In genomic region chr4:119460728-119461141, GRCm38 (mm10) we compare ENCODE assay signal across 9 mouse cellular contexts. TPM values are rescaled to one million over a fixed set of nuclear protein-coding genes. Genes with fewer than 3 reads are reported as not detected.
DNase-seq lines count a peak whose midpoint lies in the region; ATAC-seq lines count a peak whose summit lies in the region.
"Had no signal": no experiment of that assay in that cellular context is flagged by ENCODE, and none has a peak within 500 bp of the region (broad histone marks: within the 10 kb centered on the region; RNA-seq: fewer than 3 reads in every experiment).

No protein-coding gene starts in this region.

- H3K4me2 ChIP-seq in neural tube, embryonic 11.5 days (ENCODE audit: low read depth), result no peak overlapping the region
- peak overlapping the region; percentile 32 for H3K4me2 ChIP-seq in forebrain, embryonic 14.5 days (ENCODE audit: low read length)

- intact Hi-C loops in heart, postnatal 10 days (cut with DNase I), result no loop called here

- no peak for DNase-seq in neural tube, embryonic 11.5 days (ENCODE audit: low spot score)
- DNase-seq in neural tube, embryonic 10.5 days (ENCODE audit: extremely low spot score, low spot score), result no peak
- DNase-seq in forebrain, embryonic 14.5 days (ENCODE audit: low spot score), result peak; percentile 98
- DNase-seq in heart, postnatal 10 days, result peak; percentile 84 to 85
- DNase-seq in layer of hippocampus, adult 9-10 months (ENCODE audit: low spot score), result peak; percentile 90
- peak; percentile 39 for DNase-seq in lung, postnatal 14 days
- DNase-seq in skeletal muscle tissue, adult 2 months (ENCODE audit: low read depth, low spot score), result peak; percentile 13
- no peak for DNase-seq in spleen, postnatal 10 days (ENCODE audit: low spot score in 2 of 2)

- H3K36me3 ChIP-seq in neural tube, embryonic 11.5 days (ENCODE audit: control insufficient read depth, insufficient read depth, low read length), result no peaks in the 10 kb centered on the region
- no peaks in the 10 kb centered on the region for H3K36me3 ChIP-seq in forebrain, embryonic 14.5 days (ENCODE audit: control insufficient read depth, insufficient read depth, low read length)

- H3K9ac ChIP-seq in neural tube, embryonic 11.5 days (ENCODE audit: low read length), result no peak overlapping the region
- no peak overlapping the region for H3K9ac ChIP-seq in forebrain, embryonic 14.5 days (ENCODE audit: low read length)

- H3K9me3 ChIP-seq in neural tube, embryonic 11.5 days (ENCODE audit: control insufficient read depth, low read length), result no peaks in the 10 kb centered on the region
- H3K9me3 ChIP-seq in forebrain, embryonic 14.5 days (replicated peaks; ENCODE audit: control insufficient read depth, low read length), result no peaks in the 10 kb centered on the region

- 48% methylated on average over 8 of the region's 8 CpGs for WGBS in neural tube, embryonic 11.5 days
- WGBS in forebrain, embryonic 14.5 days, result 13% methylated on average over 8 of the region's 8 CpGs

- no peak overlapping the region for H3K4me3 ChIP-seq in neural tube, embryonic 11.5 days (ENCODE audit: low read depth, low read length)
- no peak overlapping the region for H3K4me3 ChIP-seq in forebrain, embryonic 14.5 days (ENCODE audit: low read depth, low read length)

- ATAC-seq in neural tube, embryonic 11.5 days (ENCODE audit: insufficient read depth, low FRiP score, low TSS enrichment), result peak; percentile 48
- ATAC-seq in forebrain, embryonic 14.5 days, result peak; percentile 92

- no peaks in the 10 kb centered on the region for H3K27me3 ChIP-seq in neural tube, embryonic 11.5 days (ENCODE audit: control insufficient read depth, insufficient read depth, low read length)
- H3K27me3 ChIP-seq in forebrain, embryonic 14.5 days (replicated peaks; ENCODE audit: control insufficient read depth, insufficient read depth, low read length), result no peaks in the 10 kb centered on the region

- H3K27ac ChIP-seq in neural tube, embryonic 11.5 days (ENCODE audit: low read depth, low read length), result no peak overlapping the region
- peak overlapping the region; percentile 89 for H3K27ac ChIP-seq in forebrain, embryonic 14.5 days (ENCODE audit: low read depth, low read length)

- 0 out of 2 replicates have a peak, but pooled peaks cover 2% of the 10 kb centered on the region for H3K4me1 ChIP-seq in neural tube, embryonic 11.5 days (ENCODE audit: control insufficient read depth, insufficient read depth, low read length)
- H3K4me1 ChIP-seq in forebrain, embryonic 14.5 days (ENCODE audit: control insufficient read depth, insufficient read depth, low read length), result peaks cover 31% of the 10 kb centered on the region

RNA-seq across cellular contexts. Expression of gene Rimkla, which starts 31.7 kb away (rescaled TPM):
- 9.5 and 9.6 TPM in 2 replicates for polyA plus RNA-seq in neural tube, embryonic 11.5 days (2014; fragmentation: Nextera tagmentation; extraction: Ambion mirVana)
- 17.7 and 22.3 TPM in 2 replicates for polyA plus RNA-seq in forebrain, embryonic 14.5 days (2014; fragmentation: Nextera tagmentation; extraction: Ambion mirVana)
- 1 to 10 TPM; 1.3 to 1.5 TPM for total RNA-seq in heart, postnatal 10 days (2021)

RNA-seq across cellular contexts. Expression of gene Zmynd12, which starts 38.1 kb away (rescaled TPM):
- polyA plus RNA-seq in neural tube, embryonic 11.5 days (2014; fragmentation: Nextera tagmentation; extraction: Ambion mirVana), result not detected in 2 replicates
- polyA plus RNA-seq in forebrain, embryonic 14.5 days (2014; fragmentation: Nextera tagmentation; extraction: Ambion mirVana), result 0.30 and 0.38 TPM in 2 replicates
- total RNA-seq in heart, postnatal 10 days (2021), result not detected
- total RNA-seq: gastrocnemius, postnatal 4 days had no signal

RNA-seq across cellular contexts. Expression of gene Ppcs, which starts 38.5 kb away (rescaled TPM):
- 25.0 and 25.5 TPM in 2 replicates for polyA plus RNA-seq in neural tube, embryonic 11.5 days (2014; fragmentation: Nextera tagmentation; extraction: Ambion mirVana)
- 17.1 and 23.0 TPM in 2 replicates for polyA plus RNA-seq in forebrain, embryonic 14.5 days (2014; fragmentation: Nextera tagmentation; extraction: Ambion mirVana)
- 10 to 100 TPM in 1 of 2 experiments, 1 to 10 TPM in 1; 9.6 to 17.0 TPM for total RNA-seq in heart, postnatal 10 days (2021)

RNA-seq across cellular contexts. Expression of gene Ccdc30, which starts 45.4 kb away (rescaled TPM):
- polyA plus RNA-seq in neural tube, embryonic 11.5 days (2014; fragmentation: Nextera tagmentation; extraction: Ambion mirVana), result 10.6 and 13.3 TPM in 2 replicates
- 14.0 and 14.4 TPM in 2 replicates for polyA plus RNA-seq in forebrain, embryonic 14.5 days (2014; fragmentation: Nextera tagmentation; extraction: Ambion mirVana)
- total RNA-seq in heart, postnatal 10 days (2021), result under 1 TPM; 0.35 to 0.65 TPM

Comparison
In these comparisons a context has a peak if more than half of its experiments do, and no peak if none do; other contexts are left out.
1. DNase-seq: peak in forebrain, embryonic 14.5 days (single experiment), heart, postnatal 10 days (2 of 2), layer of hippocampus, adult 9-10 months (single experiment), lung, postnatal 14 days (single experiment) and skeletal muscle tissue, adult 2 months (single experiment); none in neural tube, embryonic 11.5 days (single experiment), neural tube, embryonic 10.5 days (single experiment) and spleen, postnatal 10 days (0 of 2).